Mouse (Mus musculus) stomach, postnatal 0 days (tissue): ENCODE data around the gene Gk5.

ENCODE experiments used
- CTCF ChIP-seq: IDR thresholded peaks from 2 replicates; pipeline ENCODE4 v1.5.1; 2016; ENCODE audit warnings: antibody characterized with exemption, low read depth, mild to moderate bottlenecking, moderate library complexity
- EP300 ChIP-seq: optimal IDR thresholded peaks from 2 replicates; pipeline ENCODE3; 2016; ENCODE audit warnings: antibody characterized with exemption

- no peak for TF ChIP-seq EP300
- no peak for TF ChIP-seq CTCF
These were observed 16.3 kb downstream of the Gk5 start for GRCm38 (mm10) chr9:96135461-96135860.
